Mouse (Mus musculus): ENCODE measurements at regions not wholly inside any gene's neighbourhood (a gene's known extent, or its start where the extent isn't known, plus 50 kb on each side); places are given as distances from the start of the nearest gene placed in this dataset.

DNA sequence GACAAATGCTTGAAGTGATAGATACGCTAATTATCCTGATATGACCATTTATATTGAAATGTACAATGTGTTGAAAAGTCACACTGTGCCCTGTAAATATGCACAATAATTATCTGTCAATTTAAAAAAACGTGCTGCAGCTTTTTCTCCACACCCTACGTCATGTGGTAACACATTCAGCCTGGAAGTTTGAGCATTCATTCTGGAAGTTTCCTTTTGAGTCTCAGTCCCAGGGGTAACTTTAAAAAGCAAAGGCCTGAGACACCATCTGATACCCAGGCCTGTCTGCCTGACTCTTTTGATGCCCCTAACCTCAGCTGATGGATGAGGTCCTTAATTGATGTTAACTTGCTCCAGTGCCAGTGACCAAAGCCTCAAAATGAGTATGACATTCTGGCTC lies 141.7 kb upstream of the Spdye4c start:
- no peak for TF ChIP-seq CHD2 (IDR thresholded peaks at IDR 0.05; ENCODE audit: low read depth, low read length)
- TF ChIP-seq ZC3H11A (IDR thresholded peaks at IDR 0.05; ENCODE audit: borderline replicate concordance, low read depth, low read length): no peak
